Comparison of ENCODE assay signal across 25 mouse cellular contexts in the genomic region with DNA sequence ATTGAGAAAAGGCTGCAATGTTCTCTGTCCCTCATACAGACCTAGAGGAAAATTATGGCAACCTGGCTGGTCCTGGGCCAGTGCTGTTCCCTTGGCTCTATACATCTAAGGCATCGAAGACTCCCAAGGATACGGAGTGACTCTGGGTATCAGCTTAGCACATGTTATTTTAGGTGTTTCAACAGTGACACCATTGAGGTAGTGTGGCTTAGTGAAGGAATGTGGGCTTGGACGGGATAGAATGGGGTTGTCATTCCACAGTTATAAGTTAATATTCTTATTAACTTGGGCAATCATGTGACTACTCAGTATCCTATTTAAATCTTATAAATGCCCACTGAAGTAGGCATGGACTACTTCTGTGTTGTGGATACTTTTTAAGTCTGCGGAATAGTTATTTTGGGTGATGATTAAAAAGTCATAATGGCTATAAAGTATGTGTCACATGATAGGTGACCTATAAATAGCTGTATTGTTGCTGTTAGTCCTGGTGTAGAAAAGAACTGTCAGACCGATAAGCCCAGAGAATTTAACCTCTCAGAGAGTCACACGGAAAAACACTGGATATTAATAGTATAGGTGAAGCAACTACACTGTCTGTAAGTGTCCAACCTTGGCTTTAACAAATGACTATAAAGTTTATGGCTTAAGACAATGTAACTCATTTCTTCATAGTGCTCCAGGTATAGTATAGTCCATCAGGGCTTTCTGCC. TPM values are rescaled to one million over a fixed set of nuclear protein-coding genes. Genes with fewer than 3 reads are reported as not detected.
A peak's percentile ranks its signal among the peaks of the same experiment; 100 is the strongest.
DNase-seq lines count a peak whose midpoint lies in the region; ATAC-seq and TF ChIP-seq lines count a peak whose summit lies in the region.
"Had no signal": no experiment of that assay in that cellular context is flagged by ENCODE, and none has a peak within 500 bp of the region (broad histone marks: within the 10 kb centered on the region; RNA-seq: fewer than 3 reads in every experiment).

No protein-coding gene starts in this region.

- H3K27ac ChIP-seq in heart, embryonic 13.5 days (replicated peaks): peak overlapping the region; percentile 91
- H3K27ac ChIP-seq in heart, postnatal 0 days (ENCODE audit: low read depth): peak overlapping the region; percentile 90
- H3K27ac ChIP-seq: embryonic facial prominence, embryonic 15.5 days; forebrain, embryonic 12.5 days; hindbrain, embryonic 12.5 days had no signal

- no peak overlapping the region for H3K9ac ChIP-seq in heart, embryonic 13.5 days
- H3K9ac ChIP-seq in heart, postnatal 0 days (replicated peaks; ENCODE audit: low read depth, low read length): no peak overlapping the region; the same call in 1 of the 2 replicates
- H3K9ac ChIP-seq: embryonic facial prominence, embryonic 15.5 days; forebrain, embryonic 12.5 days; hindbrain, embryonic 12.5 days had no signal

- no peak for TF ChIP-seq CTCF in heart, postnatal 0 days (IDR thresholded peaks at IDR 0.05; ENCODE audit: low read depth)

- ATAC-seq in heart, embryonic 13.5 days (ENCODE audit: extremely low read depth, insufficient number of reproducible peaks, low FRiP score, low TSS enrichment): no peak; the same call in 1 of the 2 replicates
- ATAC-seq in heart, postnatal 0 days (ENCODE audit: insufficient read depth, low read depth): peak; percentile 92
- no peak for ATAC-seq in monocyte, adult 5-6 weeks (replicated peaks; ENCODE audit: insufficient number of reproducible peaks, low FRiP score, low TSS enrichment, poor library complexity, severe bottlenecking)
- ATAC-seq: CD4-positive, CD25-positive, alpha-beta regulatory T cell, adult 4 months; forebrain, embryonic 16.5 days; hindbrain, embryonic 16.5 days had no signal

- TF ChIP-seq EP300 in heart, postnatal 0 days (IDR thresholded peaks at IDR 0.05; ENCODE audit: low read depth): peak; percentile 34; the same call in 1 of the 2 replicates

- intact Hi-C loops in heart, postnatal 25 days (cut with DNase I): no loop called here

- H3K4me3 ChIP-seq in heart, embryonic 13.5 days: no peak overlapping the region
- H3K4me3 ChIP-seq in heart, postnatal 0 days (ENCODE audit: low read depth, low read length): no peak overlapping the region
- H3K4me3 ChIP-seq: embryonic facial prominence, embryonic 15.5 days; erythroblast, embryonic 14.5 days; forebrain, embryonic 12.5 days; hindbrain, embryonic 12.5 days had no signal

- H3K4me2 ChIP-seq in heart, embryonic 13.5 days: peak overlapping the region; percentile 42
- H3K4me2 ChIP-seq in heart, postnatal 0 days (ENCODE audit: low read depth, low read length): peak overlapping the region; percentile 33
- H3K4me2 ChIP-seq: embryonic facial prominence, embryonic 15.5 days; forebrain, embryonic 12.5 days; hindbrain, embryonic 12.5 days had no signal

- no peaks in the 10 kb centered on the region for H3K9me3 ChIP-seq in heart, embryonic 13.5 days
- H3K9me3 ChIP-seq in heart, postnatal 0 days (replicated peaks; ENCODE audit: control insufficient read depth, low read length): no peaks in the 10 kb centered on the region
- H3K9me3 ChIP-seq: embryonic facial prominence, embryonic 15.5 days; forebrain, embryonic 12.5 days had no signal

- DNase-seq in heart, adult 11 months: peak; percentile 57
- no peak for DNase-seq in heart, postnatal 25 days (ENCODE audit: low spot score)
- DNase-seq in heart, adult 9 months (ENCODE audit: low spot score in 2 of 2): peak; percentile 11 to 12
- DNase-seq in heart, postnatal 0 days (ENCODE audit: low spot score): peak; percentile 77
- DNase-seq in thymus, postnatal 10 days (ENCODE audit: low spot score in 2 of 2): no peak
- DNase-seq: adrenal gland, postnatal 10 days; B cell, adult 2 months; cerebellum, adult 11 months; cerebellum, adult 8-10 months; cerebellum, postnatal 14 days; embryo, embryonic 11 days; gastrocnemius, postnatal 10 days; kidney, adult 11 months had no signal

- no peaks in the 10 kb centered on the region for H3K27me3 ChIP-seq in heart, embryonic 13.5 days (replicated peaks)
- no peaks in the 10 kb centered on the region for H3K27me3 ChIP-seq in heart, postnatal 0 days (ENCODE audit: control insufficient read depth, insufficient read depth, low read length)
- H3K27me3 ChIP-seq: embryonic facial prominence, embryonic 15.5 days; forebrain, embryonic 12.5 days; hindbrain, embryonic 12.5 days had no signal

- 39% methylated on average over 6 of the region's 6 CpGs for WGBS in heart, embryonic 13.5 days
- WGBS in heart, postnatal 0 days: 34% methylated on average over 6 of the region's 6 CpGs

- H3K4me1 ChIP-seq in heart, embryonic 13.5 days: peaks cover 17% of the 10 kb centered on the region
- peaks cover 14% of the 10 kb centered on the region for H3K4me1 ChIP-seq in heart, postnatal 0 days (ENCODE audit: control insufficient read depth, insufficient read depth)
- H3K4me1 ChIP-seq: embryonic facial prominence, embryonic 15.5 days had no signal

- H3K36me3 ChIP-seq in heart, embryonic 13.5 days: no peaks in the 10 kb centered on the region
- H3K36me3 ChIP-seq in heart, postnatal 0 days (replicated peaks; ENCODE audit: control insufficient read depth, insufficient read depth, low read length): no peaks in the 10 kb centered on the region
- H3K36me3 ChIP-seq: embryonic facial prominence, embryonic 15.5 days; forebrain, embryonic 12.5 days; G1E; hindbrain, embryonic 12.5 days had no signal

RNA-seq across cellular contexts. Expression of gene Cnmd, which starts 50.7 kb away (rescaled TPM):
- under 1 TPM; 0.62 to 0.81 TPM for total RNA-seq in heart, postnatal 25 days (2021)
- 2.2 and 2.9 TPM in 2 replicates for polyA plus RNA-seq in heart, embryonic 13.5 days (2015; fragmentation: Nextera tagmentation; extraction: Ambion mirVana)
- total RNA-seq in heart, postnatal 0 days (2014; rRNA removed; ENCODE audit: low replicate concordance): not detected in 2 replicates
- 0.82 and 0.98 TPM in 2 replicates for polyA plus RNA-seq in heart, postnatal 0 days (2015; fragmentation: Nextera tagmentation; extraction: Ambion mirVana)
- total RNA-seq in monocyte, adult 5-6 weeks (2017): not detected in 3 replicates
- total RNA-seq: common myeloid progenitor, adult 5-6 weeks had no signal
- polyA plus RNA-seq: CD4-positive, CD25-positive, alpha-beta regulatory T cell, adult 4 months; erythroblast, embryonic 14.5 days; G1E; intestine, embryonic 14.5 days had no signal

RNA-seq across cellular contexts. Expression of gene Pcdh8, which starts 58.4 kb away (rescaled TPM):
- not detected for total RNA-seq in heart, postnatal 25 days (2021)
- polyA plus RNA-seq in heart, embryonic 13.5 days (2015; fragmentation: Nextera tagmentation; extraction: Ambion mirVana): 0.07 and 0.08 TPM in 2 replicates
- not detected in 2 replicates for total RNA-seq in heart, postnatal 0 days (2014; rRNA removed; ENCODE audit: low replicate concordance)
- polyA plus RNA-seq in heart, postnatal 0 days (2015; fragmentation: Nextera tagmentation; extraction: Ambion mirVana): 0.14 TPM in 1 of 2 replicates, not detected in the other
- total RNA-seq in monocyte, adult 5-6 weeks (2017): not detected in 3 replicates
- total RNA-seq: common myeloid progenitor, adult 5-6 weeks had no signal
- polyA plus RNA-seq: CD4-positive, CD25-positive, alpha-beta regulatory T cell, adult 4 months; erythroblast, embryonic 14.5 days; G1E had no signal

Comparison
In these comparisons a context has a peak if more than half of its experiments do, and no peak if none do; other contexts are left out.
1. DNase-seq: peak in heart, adult 11 months (single experiment), heart, adult 9 months (2 of 2) and heart, postnatal 0 days (single experiment); none in heart, postnatal 25 days (single experiment) and thymus, postnatal 10 days (0 of 2).